Mouse (Mus musculus) hindbrain, embryonic 15.5 days (tissue): ENCODE data around the gene Pdzrn4. TPM values are rescaled to one million over a fixed set of nuclear protein-coding genes. Genes with fewer than 3 reads are reported as not detected.
A peak's percentile ranks its signal among the peaks of the same experiment; 100 is the strongest.

Experiments
- ATAC-seq: fragments of 200-750 bp; cut with Nextera tagmentation; 2 replicates; pipeline ENCODE4 v1.8.0; 2017; ENCODE audit warnings: low read depth, moderate number of reproducible peaks, moderate TSS enrichment; ENCODE audit not compliant: low FRiP score
- H3K27ac ChIP-seq: fragments of 300-500 bp; sonication (generic); replicated peaks from 2 replicates; pipeline ENCODE4 v1.5.1; 2015; ENCODE audit warnings: mild to moderate bottlenecking, inconsistent platforms
- H3K27me3 ChIP-seq: fragments of 300-500 bp; sonication (generic); 2 replicates; pipeline ENCODE4 v1.6.1; 2015; ENCODE audit warnings: control low read depth, inconsistent platforms
- H3K36me3 ChIP-seq: fragments of 300-500 bp; sonication (generic); 2 replicates; pipeline ENCODE4 v1.6.1; 2015; ENCODE audit warnings: control low read depth, inconsistent platforms
- H3K4me1 ChIP-seq: fragments of 300-500 bp; sonication (generic); replicated peaks from 2 replicates; pipeline ENCODE4 v1.6.1; 2015; ENCODE audit warnings: control low read depth, inconsistent platforms
- H3K4me2 ChIP-seq: fragments of 300-500 bp; sonication (generic); 2 replicates; pipeline ENCODE4 v1.6.1; 2015; ENCODE audit warnings: moderate library complexity, mild to moderate bottlenecking, inconsistent platforms
- H3K4me3 ChIP-seq: fragments of 300-500 bp; sonication (generic); 2 replicates; pipeline ENCODE4 v1.5.1; 2015; ENCODE audit warnings: mild to moderate bottlenecking, inconsistent platforms
- H3K9ac ChIP-seq: fragments of 300-500 bp; sonication (generic); 2 replicates; pipeline ENCODE4 v1.6.1; 2015; ENCODE audit warnings: inconsistent platforms
- H3K9me3 ChIP-seq: fragments of 300-500 bp; sonication (generic); 2 replicates; pipeline ENCODE4 v1.6.1; 2016; ENCODE audit warnings: control low read depth, inconsistent platforms
- WGBS: fragments of 180-500 bp; shearing (Covaris S2); methylation state at CpG from one replicate; pipeline ENCODE4 v1.1.7; 2015; 5-methylcytosine and 5-hydroxymethylcytosine counted together
- polyA plus RNA-seq: library from polyadenylated mRNA; unstranded; fragments of >200 nt; fragmentation: Nextera tagmentation; extraction: Ambion mirVana; gene quantifications from 2 replicates; pipeline ENCODE4 v1.2.1, GENCODE M21; 2015

Gene Pdzrn4
- polyA plus RNA-seq, 1 experiment from 2014 or later: 30.5 TPM

- 87% methylated on average over 1 of the region's 1 CpGs for whole genome bisulfite sequencing
These were observed 106.1 kb downstream of the Pdzrn4 start for GRCm38 (mm10) chr15:92502797-92503196.

GRCm38 (mm10) chr15:92509372-92509771 lies 112.7 kb downstream of the Pdzrn4 start:
- WGBS: 83% methylated on average over 8 of the region's 8 CpGs
- Histone ChIP-seq H3K36me3 (no peaks in the 10 kb centered on the region), H3K4me1 (no peaks in the 10 kb centered on the region), H3K4me3 (no peak overlapping the region), H3K27me3 (no peaks in the 10 kb centered on the region), H3K9ac (no peak overlapping the region), H3K27ac (no peak overlapping the region), H3K4me2 (no peak overlapping the region), H3K9me3 (no peaks in the 10 kb centered on the region)
- no peak for ATAC-seq

More at GRCm38 (mm10) chr15:92502797-92503196, 106.1 kb downstream of the Pdzrn4 start:
- no peak for ATAC-seq
- Histone ChIP-seq H3K9ac (no peak overlapping the region), H3K36me3 (no peaks in the 10 kb centered on the region), H3K9me3 (no peaks in the 10 kb centered on the region), H3K4me2 (no peak overlapping the region), H3K4me1 (peaks cover 3% of the 10 kb centered on the region; the same call in 1 of the 2 replicates), H3K27me3 (no peaks in the 10 kb centered on the region), H3K27ac (no peak overlapping the region), H3K4me3 (no peak overlapping the region)

- Histone ChIP-seq H3K27ac (no peak overlapping the region), H3K9me3 (no peaks in the 10 kb centered on the region), H3K9ac (no peak overlapping the region), H3K4me2 (no peak overlapping the region), H3K4me1 (peaks cover 9% of the 10 kb centered on the region), H3K4me3 (no peak overlapping the region), H3K27me3 (no peaks in the 10 kb centered on the region), H3K36me3 (no peaks in the 10 kb centered on the region)
- WGBS: 72% methylated on average over 1 of the region's 1 CpGs
- no peak for ATAC-seq
These were observed 119.0 kb downstream of the Pdzrn4 start for GRCm38 (mm10) chr15:92515651-92516050.

GRCm38 (mm10) chr15:92520677-92521225 lies 124.1 kb downstream of the Pdzrn4 start:
- Histone ChIP-seq H3K27me3 (no peaks in the 10 kb centered on the region), H3K4me2 (peak overlapping the region; percentile 43), H3K4me3 (peak overlapping the region; percentile 7; the same call in 1 of the 2 replicates), H3K36me3 (no peaks in the 10 kb centered on the region), H3K9me3 (no peaks in the 10 kb centered on the region), H3K9ac (no peak overlapping the region), H3K4me1 (peaks cover 17% of the 10 kb centered on the region), H3K27ac (peak overlapping the region; percentile 39)
- 30% methylated on average over 19 of the region's 19 CpGs for WGBS
- ATAC-seq: 0 out of 2 replicates have a peak, but pooled peaks have one; percentile 54

DNA sequence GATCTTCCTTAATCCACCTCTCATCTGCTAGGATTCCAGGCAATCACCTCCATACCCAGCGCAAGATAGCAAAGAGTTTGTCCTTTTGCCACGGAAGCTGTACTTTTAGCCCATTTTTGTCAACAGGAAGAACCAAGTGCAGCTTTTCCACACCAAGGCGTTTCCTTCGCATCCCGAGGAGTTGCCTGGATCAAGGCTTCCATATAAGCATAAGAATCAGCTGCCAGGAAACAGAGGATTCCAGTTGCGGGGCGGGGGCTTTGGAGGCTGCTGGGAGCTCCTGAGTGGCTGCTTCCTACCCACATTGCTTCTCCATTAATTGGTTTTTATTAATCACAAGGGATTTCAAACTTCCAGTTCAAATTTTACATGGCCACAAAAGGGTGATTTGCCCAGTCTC lies 125.0 kb downstream of the Pdzrn4 start:
- peak overlapping the region; percentile 45; the same call in 1 of the 2 replicates for H3K27ac ChIP-seq
- no peak overlapping the region for H3K9ac ChIP-seq
- ATAC-seq: no peak
- peaks cover 17% of the 10 kb centered on the region for H3K4me1 ChIP-seq
- H3K4me2 ChIP-seq: peak overlapping the region; percentile 43
- H3K27me3 ChIP-seq: no peaks in the 10 kb centered on the region
- 24% methylated on average over 7 of the region's 7 CpGs for WGBS
- no peak overlapping the region for H3K4me3 ChIP-seq
- no peaks in the 10 kb centered on the region for H3K36me3 ChIP-seq
- no peaks in the 10 kb centered on the region for H3K9me3 ChIP-seq

DNA sequence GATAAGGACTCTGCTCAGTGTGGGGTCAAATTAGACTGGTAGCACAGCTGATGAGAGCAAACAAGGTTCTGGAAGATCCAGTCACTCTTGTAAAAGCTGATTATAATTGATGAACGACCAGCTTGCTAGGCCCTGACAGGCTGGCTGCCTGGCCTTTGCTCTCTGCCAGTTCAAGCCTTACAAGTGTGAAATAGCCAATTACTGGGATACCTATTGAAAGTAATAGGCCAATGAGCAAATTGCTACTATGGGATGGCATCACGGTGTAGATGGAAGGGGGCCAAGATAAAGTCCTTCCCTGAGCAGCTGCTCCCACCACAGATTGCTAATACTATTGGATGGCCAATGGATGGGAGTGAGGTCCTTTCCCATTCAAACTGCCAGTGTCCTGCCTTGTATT lies 128.2 kb downstream of the Pdzrn4 start:
- Histone ChIP-seq H3K4me2 (no peak overlapping the region), H3K4me3 (no peak overlapping the region), H3K9ac (no peak overlapping the region), H3K36me3 (no peaks in the 10 kb centered on the region), H3K27ac (no peak overlapping the region), H3K4me1 (peaks cover 17% of the 10 kb centered on the region), H3K27me3 (no peaks in the 10 kb centered on the region), H3K9me3 (no peaks in the 10 kb centered on the region)
- peak; percentile 61; the same call in 1 of the 2 replicates for ATAC-seq
- 11% methylated on average over 2 of the region's 2 CpGs for WGBS

- Histone ChIP-seq H3K4me2 (no peak overlapping the region), H3K36me3 (no peaks in the 10 kb centered on the region), H3K9ac (no peak overlapping the region), H3K4me1 (peaks cover 16% of the 10 kb centered on the region), H3K27ac (no peak overlapping the region), H3K27me3 (no peaks in the 10 kb centered on the region), H3K9me3 (no peaks in the 10 kb centered on the region), H3K4me3 (no peak overlapping the region)
- WGBS: 72% methylated on average over 9 of the region's 9 CpGs
- ATAC-seq: no peak
These were observed 128.7 kb downstream of the Pdzrn4 start for GRCm38 (mm10) chr15:92525416-92525815.

DNA sequence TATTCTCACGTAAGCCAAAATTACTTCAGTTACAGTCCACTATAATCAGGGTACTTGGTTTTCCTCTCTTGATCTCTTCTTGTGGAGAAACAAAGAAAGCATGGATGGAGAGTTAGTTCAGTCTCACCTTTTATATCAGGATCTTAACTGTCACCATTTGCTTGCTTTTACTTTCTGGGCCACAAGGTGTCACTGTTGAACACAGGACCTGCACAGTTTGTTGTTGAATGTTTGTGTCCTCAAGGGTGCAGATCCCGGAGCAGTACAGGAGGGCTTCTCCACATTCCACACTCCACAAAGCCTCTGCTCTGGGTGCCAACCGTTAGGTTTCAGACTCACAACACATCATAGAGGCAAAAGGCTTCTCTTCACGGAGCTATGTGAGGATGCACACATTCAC lies 130.1 kb downstream of the Pdzrn4 start:
- 69% methylated on average over 4 of the region's 4 CpGs for WGBS
- peaks cover 4% of the 10 kb centered on the region for H3K4me1 ChIP-seq
- H3K27ac ChIP-seq: no peak overlapping the region
- H3K4me2 ChIP-seq: no peak overlapping the region
- H3K36me3 ChIP-seq: no peaks in the 10 kb centered on the region
- no peak overlapping the region for H3K4me3 ChIP-seq
- ATAC-seq: no peak
- no peak overlapping the region for H3K9ac ChIP-seq
- H3K9me3 ChIP-seq: no peaks in the 10 kb centered on the region
- H3K27me3 ChIP-seq: no peaks in the 10 kb centered on the region

GRCm38 (mm10) chr15:92543252-92543651 lies 146.6 kb downstream of the Pdzrn4 start:
- 15% methylated on average over 1 of the region's 1 CpGs for WGBS
- Histone ChIP-seq H3K4me1 (no peaks in the 10 kb centered on the region), H3K4me2 (no peak overlapping the region), H3K27me3 (no peaks in the 10 kb centered on the region), H3K4me3 (no peak overlapping the region), H3K36me3 (no peaks in the 10 kb centered on the region), H3K9ac (no peak overlapping the region), H3K9me3 (no peaks in the 10 kb centered on the region), H3K27ac (no peak overlapping the region)
- ATAC-seq: no peak

DNA sequence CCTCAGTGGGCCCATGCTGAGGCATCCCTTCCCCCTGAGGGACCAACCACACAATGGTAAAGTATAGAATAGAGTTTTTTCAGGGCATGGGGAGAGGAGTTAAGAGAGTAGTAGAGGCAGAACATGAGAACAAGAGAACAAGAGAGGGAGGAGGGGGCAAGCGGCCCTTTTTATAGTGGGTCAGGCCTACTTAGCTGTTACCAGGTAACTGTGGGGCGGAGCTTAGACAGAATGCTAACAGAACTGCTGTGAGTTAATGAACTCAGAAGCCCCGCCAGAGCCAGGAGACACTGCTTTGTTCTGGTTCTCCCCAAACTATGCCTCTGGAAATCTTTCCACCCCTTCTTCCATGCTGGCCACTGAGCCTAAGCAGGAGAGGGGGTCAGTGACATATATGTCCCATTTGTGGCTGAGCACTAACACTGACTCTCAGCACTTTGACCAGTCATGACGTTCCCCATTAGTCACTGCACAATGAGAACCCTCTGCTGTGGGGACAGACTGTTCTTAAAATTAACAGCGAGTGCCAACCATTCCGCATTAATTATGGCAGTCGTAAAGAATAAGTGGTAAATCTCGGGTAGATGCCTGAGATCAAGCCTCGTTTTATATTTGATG lies 150.7 kb downstream of the Pdzrn4 start:
- Histone ChIP-seq H3K4me2 (no peak overlapping the region), H3K9ac (no peak overlapping the region), H3K36me3 (no peaks in the 10 kb centered on the region), H3K4me3 (no peak overlapping the region), H3K9me3 (no peaks in the 10 kb centered on the region), H3K4me1 (no peaks in the 10 kb centered on the region), H3K27me3 (no peaks in the 10 kb centered on the region), H3K27ac (no peak overlapping the region)
- no peak for ATAC-seq
- WGBS: 52% methylated on average over 9 of the region's 9 CpGs

DNA sequence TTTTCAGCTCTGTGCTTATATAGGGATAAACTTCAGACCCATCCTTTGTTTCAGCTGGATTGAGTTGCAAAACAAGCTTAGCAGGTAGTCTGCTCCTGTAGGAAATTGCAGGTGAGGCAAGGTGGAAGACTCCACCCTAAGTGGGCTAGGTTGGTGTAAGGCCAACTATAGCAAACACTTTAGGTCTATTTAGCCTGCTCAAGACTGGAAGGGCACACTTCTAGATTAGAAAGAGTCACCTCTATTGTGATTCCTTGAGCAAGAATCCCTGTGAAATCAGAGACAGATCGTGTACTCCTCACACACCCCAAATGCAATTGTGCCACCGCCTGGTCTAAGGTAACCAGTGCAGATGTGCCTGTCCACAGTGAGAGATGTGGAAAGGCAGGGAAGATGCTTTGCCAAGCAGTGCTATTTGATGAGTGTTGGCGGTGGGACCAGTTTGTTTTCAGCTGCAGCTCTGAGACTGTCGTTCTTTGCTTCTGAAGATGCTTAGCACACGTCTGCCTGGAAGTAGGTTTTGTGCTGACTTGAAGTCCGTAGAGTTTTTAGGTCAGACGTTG lies 158.4 kb downstream of the Pdzrn4 start:
- Histone ChIP-seq H3K27me3 (no peaks in the 10 kb centered on the region), H3K9me3 (no peaks in the 10 kb centered on the region), H3K4me1 (no peaks in the 10 kb centered on the region), H3K4me3 (no peak overlapping the region), H3K27ac (no peak overlapping the region), H3K9ac (no peak overlapping the region), H3K4me2 (no peak overlapping the region), H3K36me3 (no peaks in the 10 kb centered on the region)
- 76% methylated on average over 7 of the region's 7 CpGs for WGBS
- ATAC-seq: no peak

- Histone ChIP-seq H3K4me3 (no peak overlapping the region), H3K4me2 (no peak overlapping the region), H3K36me3 (no peaks in the 10 kb centered on the region), H3K9ac (no peak overlapping the region), H3K9me3 (no peaks in the 10 kb centered on the region), H3K27me3 (no peaks in the 10 kb centered on the region), H3K27ac (no peak overlapping the region), H3K4me1 (no peaks in the 10 kb centered on the region)
- no peak for ATAC-seq
- 77% methylated on average over 3 of the region's 3 CpGs for WGBS
These were observed 159.0 kb downstream of the Pdzrn4 start for GRCm38 (mm10) chr15:92555716-92556115.
